Mouse (Mus musculus): ENCODE data around the gene Sos1.

- TF ChIP-seq CTCF (IDR thresholded peaks at IDR 0.05; ENCODE audit: low read depth) (no peak), EP300 (optimal IDR thresholded peaks at IDR 0.05) (no peak)
Measured at GRCm38 (mm10) chr17:80372989-80373725, 107.1 kb downstream of the Sos1 start, which contains the start of gene Gm10190.
